Mouse (Mus musculus) cerebellum, adult 11 months (tissue): ENCODE results near the gene Olfr1006.
"Not testable (repeated sequence)": the region's sequence is repeated elsewhere in the genome, so short reads cannot be mapped to it uniquely, and the experiment has no call there.

Experiments used
- DNase-seq: peaks from one replicate; pipeline ENCODE4 v3.0.0; 2022

Olfr1006 gene

GRCm38 (mm10) chr2:85678667-85679066, at the start of gene Olfr1006:
Gene Olfr1006, minus strand, starts transcription at chr2:85678767.
- DNase-seq = no peak

- no peak for DNase-seq
These were observed 47.2 kb upstream of the Olfr1006 start for GRCm38 (mm10) chr2:85725793-85726192.

GRCm38 (mm10) chr2:85715119-85715518, 36.6 kb upstream of the Olfr1006 start, which contains the start of gene Olfr1009:
Gene Olfr1009, plus strand, starts transcription at chr2:85715419.
- DNase-seq = no peak

GRCm38 (mm10) chr2:85711159-85711558, 32.6 kb upstream of the Olfr1006 start:
- DNase-seq = no peak

- not testable (repeated sequence) for DNase-seq
These were observed 32.1 kb upstream of the Olfr1006 start for GRCm38 (mm10) chr2:85710680-85711079.

GRCm38 (mm10) chr2:85689131-85689530, 10.6 kb upstream of the Olfr1006 start, which contains the start of gene Olfr1008:
Gene Olfr1008, plus strand, starts transcription at chr2:85689431.
- no peak for DNase-seq

GRCm38 (mm10) chr2:85664355-85664754, 14.2 kb downstream of the Olfr1006 start, which contains the start of gene Olfr154:
Gene Olfr154, minus strand, starts transcription at chr2:85664455.
- DNase-seq = not testable (repeated sequence)

- no peak for DNase-seq
These were observed 28.0 kb downstream of the Olfr1006 start, which contains the start of gene Olfr1002 for GRCm38 (mm10) chr2:85650604-85651003. Gene Olfr1002, minus strand, starts transcription at chr2:85650704.
